Mouse (Mus musculus) CH12.LX (cell line): ENCODE measurements around the gene AW011738. TPM values are rescaled to one million over a fixed set of nuclear protein-coding genes. Genes with fewer than 3 reads are reported as not detected.

Experiments used
- DNase-seq: peaks from one replicate; pipeline ENCODE4 v3.0.0-alpha.2; 2013; ENCODE audit errors: extremely low read depth
- H3K27ac ChIP-seq: 2 replicates; pipeline ENCODE4 v1.5.1; 2012; ENCODE audit warnings: low read depth, mild to moderate bottlenecking, control low read depth, moderate library complexity; ENCODE audit not compliant: insufficient read depth
- H3K27me3 ChIP-seq: replicated peaks from 2 replicates; pipeline ENCODE3; 2012; ENCODE audit warnings: inconsistent platforms
- H3K36me3 ChIP-seq, 2 experiments: replicated peaks in 1 of 2; 2 replicates each; pipeline versions ENCODE3 to v1.6.1; 2012; ENCODE audit warnings: inconsistent platforms in 1 of 2, low read length in 1 of 2, mild to moderate bottlenecking in 1 of 2, mixed read lengths in 1 of 2, moderate library complexity in 1 of 2; ENCODE audit not compliant: control insufficient read depth in 1 of 2, insufficient read depth in 1 of 2
- H3K4me1 ChIP-seq, 2 experiments: 2 replicates each; pipeline ENCODE4 v1.6.1; 2012; ENCODE audit warnings: inconsistent platforms in 1 of 2, moderate library complexity in 1 of 2; ENCODE audit not compliant: insufficient read depth in 2 of 2, control insufficient read depth in 1 of 2
- H3K4me2 ChIP-seq: 2 replicates; pipeline ENCODE4 v1.6.1; 2012; ENCODE audit warnings: low read depth, mild to moderate bottlenecking, control low read depth; ENCODE audit not compliant: poor library complexity, insufficient read depth, severe bottlenecking
- H3K4me3 ChIP-seq, 3 experiments: fragments of 150-350 bp in 1 of 3; sonication (generic) in 1 of 3; replicated peaks in 1 of 3; 2 replicates each; pipeline versions ENCODE3 to v1.5.1; 2011 to 2012; ENCODE audit warnings: low read depth in 2 of 3, low read length in 2 of 3, mild to moderate bottlenecking in 2 of 3, moderate library complexity in 2 of 3, control low read depth in 1 of 3, improper control_type of control experiment in 1 of 3, inconsistent platforms in 1 of 3, mixed read lengths in 1 of 3; ENCODE audit not compliant: poor library complexity in 1 of 3
- H3K79me2 ChIP-seq: replicated peaks from 2 replicates; pipeline ENCODE4 v1.6.1; 2012; ENCODE audit warnings: mild to moderate bottlenecking, moderate library complexity; ENCODE audit not compliant: control insufficient read depth, poor library complexity, insufficient read depth, severe bottlenecking; ENCODE audit errors: extremely low read depth
- H3K9ac ChIP-seq: 2 replicates; pipeline ENCODE4 v1.6.1; 2012; ENCODE audit warnings: low read depth, mild to moderate bottlenecking, control low read depth, moderate library complexity; ENCODE audit not compliant: insufficient read depth
- H3K9me3 ChIP-seq: replicated peaks from 2 replicates; pipeline ENCODE3; 2012; ENCODE audit warnings: low read length, inconsistent platforms, mixed read lengths
- BHLHE40 ChIP-seq: IDR thresholded peaks from 2 replicates; pipeline ENCODE4 v1.6.1; 2011; ENCODE audit warnings: mild to moderate bottlenecking, low read depth, low read length, improper control_type of control experiment
- CHD1 ChIP-seq: IDR thresholded peaks from 2 replicates; pipeline ENCODE4 v1.6.1; 2012; ENCODE audit warnings: low read depth, low read length, improper control_type of control experiment, inconsistent platforms
- CTCF ChIP-seq, 2 experiments: IDR thresholded peaks in 1 of 2; conservative IDR thresholded peaks in 1 of 2; 2 replicates each; pipeline ENCODE4 v1.5.1; 2011 to 2012; ENCODE audit warnings: low read depth in 2 of 2, low read length in 2 of 2, improper control_type of control experiment in 1 of 2, inconsistent platforms in 1 of 2, mild to moderate bottlenecking in 1 of 2, moderate library complexity in 1 of 2
- E2F4 ChIP-seq: IDR thresholded peaks from 2 replicates; pipeline ENCODE4 v1.6.1; 2011; ENCODE audit warnings: low read depth, low read length, improper control_type of control experiment; ENCODE audit not compliant: insufficient replicate concordance
- ELF1 ChIP-seq: IDR thresholded peaks from 2 replicates; pipeline ENCODE4 v1.6.1; 2014; ENCODE audit warnings: low read depth, mild to moderate bottlenecking, inconsistent platforms, low read length, improper control_type of control experiment
- HCFC1 ChIP-seq: IDR thresholded peaks from 2 replicates; pipeline ENCODE4 v1.6.1; 2012; ENCODE audit warnings: low read depth, mild to moderate bottlenecking, inconsistent platforms, low read length, improper control_type of control experiment
- IRF4 ChIP-seq: IDR thresholded peaks from 2 replicates; pipeline ENCODE4 v1.6.1; 2014; ENCODE audit warnings: low read depth, mild to moderate bottlenecking, inconsistent platforms, low read length, improper control_type of control experiment
- KAT2A ChIP-seq: IDR thresholded peaks from 2 replicates; pipeline ENCODE4 v1.6.1; 2012; ENCODE audit warnings: low read length, improper control_type of control experiment, inconsistent platforms; ENCODE audit not compliant: insufficient replicate concordance
- MAX ChIP-seq: IDR thresholded peaks from 2 replicates; pipeline ENCODE4 v1.6.1; 2011; ENCODE audit warnings: low read length, improper control_type of control experiment
- MXI1 ChIP-seq: IDR thresholded peaks from 2 replicates; pipeline ENCODE4 v1.6.1; 2011; ENCODE audit warnings: mild to moderate bottlenecking, low read depth, low read length, improper control_type of control experiment
- MYC ChIP-seq: IDR thresholded peaks from 2 replicates; pipeline ENCODE4 v1.6.1; 2011; ENCODE audit warnings: low read depth, mild to moderate bottlenecking, improper control_type of control experiment, low read length
- NELFE ChIP-seq: IDR thresholded peaks from 2 replicates; pipeline ENCODE4 v1.6.1; 2011; ENCODE audit warnings: low read depth, low read length, improper control_type of control experiment
- NRF1 ChIP-seq: IDR thresholded peaks from 2 replicates; pipeline ENCODE4 v1.6.1; 2014; ENCODE audit warnings: low read depth, mild to moderate bottlenecking, inconsistent platforms, low read length, improper control_type of control experiment, moderate library complexity
- PAX5 ChIP-seq: IDR thresholded peaks from 2 replicates; pipeline ENCODE4 v1.6.1; 2012; ENCODE audit warnings: low read length, inconsistent platforms, mixed read lengths
- POLR2AphosphoS2 ChIP-seq: IDR thresholded peaks from 2 replicates; pipeline ENCODE4 v1.6.1; 2011; ENCODE audit warnings: low read depth, low read length, improper control_type of control experiment
- RCOR1 ChIP-seq: conservative IDR thresholded peaks from 2 replicates; pipeline ENCODE4 v1.6.1; 2012; ENCODE audit warnings: low read depth, mild to moderate bottlenecking, inconsistent platforms, low read length, improper control_type of control experiment
- TBP ChIP-seq: conservative IDR thresholded peaks from 2 replicates; pipeline ENCODE4 v1.6.1; 2011; ENCODE audit warnings: low read depth, low read length, improper control_type of control experiment
- TCF12 ChIP-seq: IDR thresholded peaks from 2 replicates; pipeline ENCODE4 v1.6.1; 2014; ENCODE audit warnings: low read depth, mild to moderate bottlenecking, inconsistent platforms, low read length, improper control_type of control experiment
- UBTF ChIP-seq: IDR thresholded peaks from 2 replicates; pipeline ENCODE4 v1.6.1; 2012; ENCODE audit warnings: low read depth, mild to moderate bottlenecking, inconsistent platforms, low read length, improper control_type of control experiment, moderate library complexity
- ZKSCAN1 ChIP-seq: IDR thresholded peaks from 2 replicates; pipeline ENCODE4 v1.6.1; 2012; ENCODE audit warnings: low read depth, inconsistent platforms, low read length, improper control_type of control experiment, borderline replicate concordance
- ZMIZ1 ChIP-seq: IDR thresholded peaks from 2 replicates; pipeline ENCODE4 v1.6.1; 2012; ENCODE audit warnings: low read depth, mild to moderate bottlenecking, inconsistent platforms, low read length, improper control_type of control experiment
- dilution Hi-C: fragments of 300-500 bp; cut with MboI; formaldehyde crosslinking; loops from 2 replicates; pipeline ENCODE4 v1.14.3; 2020; ENCODE audit warnings: low sequenced_read_pairs; ENCODE audit not compliant: extremely low pct_unique_long_range_greater_than_20kb, extremely low pct_ligation_motif_present
- in situ Hi-C: fragments of 300-500 bp; cut with MboI; formaldehyde crosslinking; loops from 3 replicates; pipeline ENCODE4 v1.14.3; 2019; ENCODE audit warnings: low sequenced_read_pairs, low pct_ligation_motif_present, low pct_unique_long_range_greater_than_20kb, mixed read lengths
- polyA plus RNA-seq: library from polyadenylated mRNA; unstranded; fragments of >175 nt; gene quantifications from 2 replicates; pipeline ENCODE4 v1.2.1, GENCODE M21; 2012; ENCODE audit warnings: low read depth; ENCODE audit not compliant: insufficient read length
- total RNA-seq, 2 experiments: library from RNA; depleted of rRNA; stranded (reverse); fragments of 300-350 nt in 1 of 2; fragments of >200 nt in 1 of 2; gene quantifications; 2 replicates each; pipeline ENCODE4 v1.2.3; 2012 to 2014

Gene AW011738
- total and polyA plus RNA-seq, 3 experiments = 0.15 to 1.6 (median 0.20) TPM

DNA sequence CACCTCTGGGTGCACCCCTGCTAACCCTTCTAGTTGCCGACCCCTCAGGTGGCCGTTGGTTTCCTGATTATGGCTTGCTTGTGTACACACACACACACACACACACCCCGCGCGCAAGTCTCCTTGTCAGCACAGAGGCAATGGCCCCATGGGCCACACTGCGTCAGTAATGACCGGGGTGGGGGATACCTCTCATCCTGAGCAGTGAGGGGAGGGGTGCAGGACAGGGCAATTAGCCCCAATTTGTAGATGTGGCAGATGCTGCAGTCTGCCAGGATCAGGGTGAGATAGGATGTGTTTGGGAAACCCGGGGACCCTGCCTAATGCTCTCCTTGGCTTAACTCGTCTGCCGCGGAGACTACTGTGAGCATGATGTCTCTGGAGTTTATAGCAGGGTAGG, 46.5 kb downstream of the AW011738 start:
- in situ Hi-C loops = no loop called here
- Histone ChIP-seq H3K4me3 (no peak overlapping the region), H3K36me3 (peaks cover 50 to 73% of the 10 kb centered on the region in 2 experiments), H3K4me1 (peaks cover 3 to 21% of the 10 kb centered on the region in 2 experiments; a peak in 3 of 4 replicates), H3K27ac (no peak overlapping the region), H3K9ac (no peak overlapping the region), H3K4me2 (no peak overlapping the region), H3K27me3 (no peaks in the 10 kb centered on the region), H3K9me3 (no peaks in the 10 kb centered on the region)
- dilution Hi-C loops = no loop called here
- TF ChIP-seq POLR2AphosphoS2 (peak; percentile 93), ELF1 (no peak)
- TF ChIP-seq, all 38 proteins: peak for 1
- H3K79me2 ChIP-seq = no peaks in the 10 kb centered on the region
- DNase-seq = no peak

DNA sequence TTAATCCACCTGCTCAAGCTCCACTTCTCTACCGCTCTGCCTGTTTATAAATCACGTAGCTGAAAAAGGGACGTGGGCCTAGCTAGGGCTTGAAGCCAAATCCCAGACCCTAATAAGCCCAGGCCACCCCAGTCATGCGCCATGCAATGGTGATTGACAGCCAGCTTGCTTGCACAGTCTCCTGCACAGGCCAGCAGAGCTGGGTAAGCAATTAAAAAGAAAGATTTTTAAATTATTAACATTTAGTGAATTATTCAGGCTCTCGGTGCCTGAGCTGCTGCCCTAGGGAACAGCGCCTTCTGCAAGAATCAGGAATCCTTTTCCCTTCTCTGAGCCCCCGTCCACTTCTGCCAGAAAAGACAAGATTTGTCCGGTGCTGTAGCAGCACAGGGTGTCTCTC, 48.0 kb downstream of the AW011738 start:
- H3K4me3 ChIP-seq = no peak overlapping the region
- H3K27me3 ChIP-seq = no peaks in the 10 kb centered on the region
- no peak for DNase-seq
- H3K4me2 ChIP-seq = no peak overlapping the region
- dilution Hi-C loops = no loop called here
- peaks cover 36 to 58% of the 10 kb centered on the region in 2 experiments for H3K36me3 ChIP-seq
- H3K9me3 ChIP-seq = no peaks in the 10 kb centered on the region
- H3K27ac ChIP-seq = no peak overlapping the region
- no peak overlapping the region for H3K9ac ChIP-seq
- peaks cover 4 to 16% of the 10 kb centered on the region in 2 experiments; a peak in 3 of 4 replicates for H3K4me1 ChIP-seq
- TF ChIP-seq ZKSCAN1 (no peak), CTCF (conservative IDR thresholded peaks at IDR 0.05 in 1 of 2, IDR thresholded peaks at IDR 0.05 in 1 of 2; ENCODE audit: low read depth in 2 of 2, low read length in 2 of 2) (no peak), NELFE (no peak)
- H3K79me2 ChIP-seq = no peaks in the 10 kb centered on the region
- in situ Hi-C loops = no loop called here

DNA sequence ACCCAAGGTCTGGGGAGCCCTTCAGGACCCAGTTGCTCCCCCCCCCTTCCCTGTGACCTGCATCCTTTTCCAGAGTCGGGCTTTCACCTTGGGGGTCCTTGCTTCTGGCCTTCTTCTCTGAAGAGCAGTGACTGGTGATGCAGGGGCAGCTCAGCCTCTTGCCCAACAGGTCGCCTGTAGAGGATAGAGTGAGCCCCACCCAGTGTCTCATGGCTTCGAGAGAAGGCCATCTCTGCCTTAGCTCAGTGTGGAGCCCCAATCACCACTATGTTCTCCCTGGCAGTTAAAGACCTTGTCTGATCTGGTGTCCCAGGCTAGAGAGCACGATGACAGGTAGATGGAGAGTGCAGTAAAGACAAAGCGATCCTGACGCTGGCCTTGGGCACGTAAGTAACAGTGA, 49.0 kb downstream of the AW011738 start:
- Histone ChIP-seq H3K4me3 (no peak overlapping the region), H3K27ac (no peak overlapping the region), H3K4me2 (no peak overlapping the region), H3K9me3 (no peaks in the 10 kb centered on the region), H3K27me3 (no peaks in the 10 kb centered on the region), H3K4me1 (peaks cover 4 to 6% of the 10 kb centered on the region in 2 experiments; a peak in 2 of 4 replicates), H3K9ac (no peak overlapping the region), H3K36me3 (peaks cover 26 to 48% of the 10 kb centered on the region in 2 experiments), H3K79me2 (no peaks in the 10 kb centered on the region)
- no peak for DNase-seq
- TF ChIP-seq TBP (no peak), BHLHE40 (no peak), IRF4 (no peak), PAX5 (no peak), MAX (no peak), RCOR1 (no peak), MXI1 (no peak), HCFC1 (no peak), ZMIZ1 (no peak), ELF1 (no peak), CHD1 (no peak), NRF1 (no peak), ZKSCAN1 (no peak), KAT2A (no peak), UBTF (no peak), CTCF (conservative IDR thresholded peaks at IDR 0.05 in 1 of 2, IDR thresholded peaks at IDR 0.05 in 1 of 2; ENCODE audit: low read depth in 2 of 2, low read length in 2 of 2) (no peak), TCF12 (no peak), E2F4 (no peak), MYC (no peak)
- dilution Hi-C loops (no loop called here), in situ Hi-C loops (no loop called here)
